Mouse (Mus musculus): ENCODE measurements around the gene Bpnt1. TPM values are rescaled to one million over a fixed set of nuclear protein-coding genes. Genes with fewer than 3 reads are reported as not detected.

Gene Bpnt1
- polyA plus RNA-seq, 1 experiment from 2014 or later, result 24.1 TPM

DNA sequence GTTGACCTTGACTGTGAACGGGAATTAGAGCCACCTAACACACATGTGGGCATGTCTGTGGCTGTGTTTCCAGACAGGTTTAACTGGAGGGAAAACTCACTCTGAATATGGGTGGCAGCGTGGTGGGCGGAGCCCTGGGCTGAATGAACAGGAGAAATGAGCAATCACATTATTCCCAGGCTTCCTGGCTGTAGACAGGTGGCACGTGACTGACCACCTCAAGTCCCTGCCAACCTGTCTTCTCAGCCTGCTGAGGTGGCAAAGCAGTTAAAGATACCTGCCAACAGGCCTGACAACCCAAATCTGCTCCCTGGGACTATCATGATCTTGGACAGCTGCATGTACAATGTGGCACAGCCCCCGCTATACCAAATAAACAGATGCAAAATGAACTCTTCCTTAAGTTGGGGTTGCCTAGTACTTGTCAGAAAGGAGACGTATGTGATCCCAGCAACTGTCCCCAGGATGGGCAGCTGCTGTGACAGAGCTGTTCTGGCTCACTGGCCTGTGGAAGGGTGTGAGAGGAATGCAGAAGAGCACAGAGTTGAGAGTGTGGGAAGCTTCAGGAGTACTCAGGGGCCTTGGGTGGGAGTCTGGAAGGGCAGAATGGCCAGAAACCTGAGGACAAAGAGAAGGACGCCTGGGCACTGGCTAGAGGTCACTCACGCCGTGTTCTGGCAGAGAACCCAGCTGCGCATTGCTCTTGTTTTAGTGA lies 39.1 kb upstream of the Bpnt1 start:
- Histone ChIP-seq H3K4me2 (ENCODE audit: low read length) (no peak overlapping the region), H3K27ac (replicated peaks in 1 of 2; ENCODE audit: control insufficient read depth in 1 of 2, insufficient read depth in 1 of 2, low read depth in 2 of 2, low read length in 2 of 2) (no peak overlapping the region), H3K4me1 (ENCODE audit: control insufficient read depth in 2 of 2, insufficient read depth in 2 of 2, low read length in 2 of 2) (peaks cover 0 to 4% of the 10 kb centered on the region in 2 experiments; a peak in 1 of 4 replicates), H3K36me3 (ENCODE audit: control insufficient read depth, insufficient read depth, low read length) (peaks cover 98% of the 10 kb centered on the region), H3K4me3 (ENCODE audit: control insufficient read depth in 1 of 2, insufficient read depth in 1 of 2, low read depth in 1 of 2, low read length in 2 of 2) (no peak overlapping the region), H3K9me3 (ENCODE audit: control insufficient read depth, low read length) (no peaks in the 10 kb centered on the region), H3K27me3 (ENCODE audit: control insufficient read depth, insufficient read depth, low read length) (no peaks in the 10 kb centered on the region), H3K9ac (ENCODE audit: low read length) (no peak overlapping the region)
- ATAC-seq (ENCODE audit: insufficient number of reproducible peaks, insufficient read depth, low FRiP score, low read depth), result no peak
- WGBS, result 92% methylated on average over 10 of the region's 10 CpGs

DNA sequence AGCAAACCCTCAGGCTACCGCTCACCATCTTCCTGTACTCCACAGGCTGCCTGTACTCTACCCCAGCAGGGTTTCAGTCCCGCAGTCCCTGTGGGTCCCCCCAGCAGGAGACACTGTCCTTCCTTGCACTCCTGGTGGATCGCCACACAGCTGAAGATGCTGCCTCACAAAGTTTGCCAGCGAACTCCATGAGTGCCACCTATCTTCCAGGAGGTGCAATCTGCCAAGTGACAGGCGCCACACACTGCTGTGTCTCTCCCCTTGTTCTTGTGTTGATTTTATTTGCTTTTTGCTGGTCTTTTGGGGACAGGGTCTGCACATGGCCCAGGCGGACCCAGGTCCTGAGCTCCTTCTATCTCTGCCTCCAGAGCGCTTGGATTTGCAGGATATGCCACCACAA lies 35.1 kb upstream of the Bpnt1 start:
- H3K4me1 ChIP-seq (ENCODE audit: control insufficient read depth in 2 of 2, insufficient read depth in 2 of 2, low read length in 2 of 2), result no peaks in the 10 kb centered on the region
- no peak for ATAC-seq (ENCODE audit: insufficient number of reproducible peaks, insufficient read depth, low FRiP score, low read depth)
- H3K4me2 ChIP-seq (ENCODE audit: low read length), result no peak overlapping the region
- 83% methylated on average over 7 of the region's 7 CpGs for WGBS
- H3K27ac ChIP-seq (replicated peaks in 1 of 2; ENCODE audit: control insufficient read depth in 1 of 2, insufficient read depth in 1 of 2, low read depth in 2 of 2, low read length in 2 of 2), result no peak overlapping the region
- H3K27me3 ChIP-seq (ENCODE audit: control insufficient read depth, insufficient read depth, low read length), result no peaks in the 10 kb centered on the region
- H3K4me3 ChIP-seq (ENCODE audit: control insufficient read depth in 1 of 2, insufficient read depth in 1 of 2, low read depth in 1 of 2, low read length in 2 of 2), result no peak overlapping the region
- peaks cover 77% of the 10 kb centered on the region for H3K36me3 ChIP-seq (ENCODE audit: control insufficient read depth, insufficient read depth, low read length)
- no peaks in the 10 kb centered on the region for H3K9me3 ChIP-seq (ENCODE audit: control insufficient read depth, low read length)
- no peak overlapping the region for H3K9ac ChIP-seq (ENCODE audit: low read length)

DNA sequence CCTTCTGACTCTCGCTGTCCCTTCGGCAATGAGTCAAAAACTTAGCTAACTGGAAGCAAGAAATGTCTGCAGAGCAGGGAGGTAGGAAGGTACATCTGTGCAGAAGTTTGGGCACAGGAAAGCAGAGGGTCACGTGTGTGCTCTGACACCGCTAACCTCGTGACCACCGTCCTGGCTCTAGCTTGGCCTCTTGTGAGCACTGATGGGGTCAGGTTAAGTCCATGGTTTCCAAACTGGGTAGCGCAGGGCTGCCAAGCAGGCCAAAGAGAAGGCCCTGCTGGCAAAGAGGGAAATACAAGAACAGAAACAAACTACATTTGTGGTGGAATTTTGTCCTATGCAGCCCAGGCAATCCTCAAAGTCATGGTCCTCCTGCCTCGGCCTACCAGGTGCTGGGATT lies 33.5 kb upstream of the Bpnt1 start:
- no peaks in the 10 kb centered on the region for H3K9me3 ChIP-seq (ENCODE audit: control insufficient read depth, low read length)
- H3K36me3 ChIP-seq (ENCODE audit: control insufficient read depth, insufficient read depth, low read length), result peaks cover 76% of the 10 kb centered on the region
- no peak for ATAC-seq (ENCODE audit: insufficient number of reproducible peaks, insufficient read depth, low FRiP score, low read depth)

DNA sequence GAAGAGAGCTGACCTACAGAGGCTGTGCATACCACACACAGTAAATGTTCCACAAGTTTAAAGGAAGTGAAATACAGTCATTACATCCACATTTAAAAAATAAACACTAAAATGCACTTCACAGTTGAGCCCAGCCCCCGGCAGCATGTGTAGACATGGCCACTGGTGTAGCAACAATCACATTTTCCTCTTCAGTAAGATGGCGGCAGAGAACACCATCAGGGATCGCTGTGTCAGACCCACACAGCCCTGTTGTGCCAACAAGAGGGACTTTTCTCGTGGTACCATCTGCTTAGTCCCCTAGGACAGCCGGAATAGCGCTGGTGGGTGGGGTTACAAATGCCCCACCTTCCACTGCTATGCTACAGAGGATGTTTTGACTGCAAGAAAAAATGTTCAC lies 29.1 kb upstream of the Bpnt1 start:
- Histone ChIP-seq H3K36me3 (ENCODE audit: control insufficient read depth, insufficient read depth, low read length) (peaks cover 45% of the 10 kb centered on the region), H3K27me3 (ENCODE audit: control insufficient read depth, insufficient read depth, low read length) (no peaks in the 10 kb centered on the region), H3K9me3 (ENCODE audit: control insufficient read depth, low read length) (no peaks in the 10 kb centered on the region; the same call in 1 of the 2 replicates), H3K4me2 (ENCODE audit: low read length) (no peak overlapping the region), H3K4me3 (ENCODE audit: control insufficient read depth in 1 of 2, insufficient read depth in 1 of 2, low read depth in 1 of 2, low read length in 2 of 2) (no peak overlapping the region), H3K4me1 (ENCODE audit: control insufficient read depth in 2 of 2, insufficient read depth in 2 of 2, low read length in 2 of 2) (no peaks in the 10 kb centered on the region), H3K9ac (ENCODE audit: low read length) (no peak overlapping the region), H3K27ac (replicated peaks in 1 of 2; ENCODE audit: control insufficient read depth in 1 of 2, insufficient read depth in 1 of 2, low read depth in 2 of 2, low read length in 2 of 2) (no peak overlapping the region)
- ATAC-seq (ENCODE audit: insufficient number of reproducible peaks, insufficient read depth, low FRiP score, low read depth), result no peak
- WGBS, result 95% methylated on average over 6 of the region's 6 CpGs

More for the DNA sequence above, 33.5 kb upstream of the Bpnt1 start:
- 93% methylated on average over 8 of the region's 8 CpGs for WGBS
- Histone ChIP-seq H3K27ac (replicated peaks in 1 of 2; ENCODE audit: control insufficient read depth in 1 of 2, insufficient read depth in 1 of 2, low read depth in 2 of 2, low read length in 2 of 2) (no peak overlapping the region), H3K9ac (ENCODE audit: low read length) (no peak overlapping the region), H3K27me3 (ENCODE audit: control insufficient read depth, insufficient read depth, low read length) (no peaks in the 10 kb centered on the region), H3K4me1 (ENCODE audit: control insufficient read depth in 2 of 2, insufficient read depth in 2 of 2, low read length in 2 of 2) (no peaks in the 10 kb centered on the region), H3K4me2 (ENCODE audit: low read length) (no peak overlapping the region), H3K4me3 (ENCODE audit: control insufficient read depth in 1 of 2, insufficient read depth in 1 of 2, low read depth in 1 of 2, low read length in 2 of 2) (no peak overlapping the region)

DNA sequence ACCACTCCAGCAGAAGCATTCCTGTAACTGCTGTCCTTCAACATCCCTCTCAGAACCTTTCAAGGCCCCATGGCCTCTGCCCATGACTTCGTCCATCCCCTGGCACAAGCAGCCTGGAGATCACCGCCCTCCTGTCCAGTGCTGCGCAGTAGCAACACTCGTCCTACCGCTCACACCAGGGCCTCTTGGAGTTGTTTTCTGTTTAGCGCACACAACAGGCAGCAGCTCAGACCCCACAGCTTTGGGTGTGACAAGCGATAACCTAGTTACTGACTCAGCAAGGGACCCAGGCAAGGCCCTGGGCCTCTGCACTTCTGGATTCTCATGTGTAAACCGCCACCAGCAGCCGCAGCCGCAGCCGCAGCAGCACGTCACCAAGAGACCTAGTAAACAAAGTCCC lies 25.1 kb upstream of the Bpnt1 start:
- H3K27me3 ChIP-seq (ENCODE audit: control insufficient read depth, insufficient read depth, low read length), result no peaks in the 10 kb centered on the region
- no peak for ATAC-seq (ENCODE audit: insufficient number of reproducible peaks, insufficient read depth, low FRiP score, low read depth)
- no peak overlapping the region for H3K4me3 ChIP-seq (ENCODE audit: control insufficient read depth in 1 of 2, insufficient read depth in 1 of 2, low read depth in 1 of 2, low read length in 2 of 2)
- H3K9me3 ChIP-seq (ENCODE audit: control insufficient read depth, low read length), result no peaks in the 10 kb centered on the region; the same call in 1 of the 2 replicates
- no peak overlapping the region for H3K4me2 ChIP-seq (ENCODE audit: low read length)
- peaks cover 4 to 10% of the 10 kb centered on the region in 2 experiments for H3K4me1 ChIP-seq (ENCODE audit: control insufficient read depth in 2 of 2, insufficient read depth in 2 of 2, low read length in 2 of 2)
- 97% methylated on average over 12 of the region's 12 CpGs for WGBS
- no peak overlapping the region for H3K27ac ChIP-seq (replicated peaks in 1 of 2; ENCODE audit: control insufficient read depth in 1 of 2, insufficient read depth in 1 of 2, low read depth in 2 of 2, low read length in 2 of 2)
- no peak overlapping the region for H3K9ac ChIP-seq (ENCODE audit: low read length)
- H3K36me3 ChIP-seq (ENCODE audit: control insufficient read depth, insufficient read depth, low read length), result peaks cover 34% of the 10 kb centered on the region

DNA sequence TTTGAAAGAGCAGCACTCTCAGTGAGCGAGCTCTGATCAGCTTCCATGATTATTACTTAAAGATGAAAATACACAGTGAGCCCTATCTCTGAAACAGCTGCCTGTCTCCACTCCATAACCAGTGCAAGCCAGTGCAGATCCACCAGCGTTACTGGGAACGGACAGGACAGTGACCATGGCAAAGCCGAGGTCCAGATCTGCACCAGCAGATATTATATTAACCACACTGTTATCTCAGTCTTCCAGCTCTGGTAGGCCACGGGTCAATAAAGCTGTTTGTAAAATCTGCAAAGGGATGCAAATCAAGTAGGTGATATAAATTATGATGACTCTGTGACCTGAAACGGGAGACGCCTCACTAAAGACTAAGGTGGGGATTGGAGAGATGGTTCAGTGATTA lies 24.3 kb upstream of the Bpnt1 start:
- Histone ChIP-seq H3K4me3 (ENCODE audit: control insufficient read depth in 1 of 2, insufficient read depth in 1 of 2, low read depth in 1 of 2, low read length in 2 of 2) (no peak overlapping the region), H3K9me3 (ENCODE audit: control insufficient read depth, low read length) (no peaks in the 10 kb centered on the region; the same call in 1 of the 2 replicates), H3K27me3 (ENCODE audit: control insufficient read depth, insufficient read depth, low read length) (no peaks in the 10 kb centered on the region), H3K4me2 (ENCODE audit: low read length) (no peak overlapping the region), H3K9ac (ENCODE audit: low read length) (no peak overlapping the region), H3K36me3 (ENCODE audit: control insufficient read depth, insufficient read depth, low read length) (peaks cover 26% of the 10 kb centered on the region), H3K4me1 (ENCODE audit: control insufficient read depth in 2 of 2, insufficient read depth in 2 of 2, low read length in 2 of 2) (peaks cover 4 to 16% of the 10 kb centered on the region in 2 experiments), H3K27ac (replicated peaks in 1 of 2; ENCODE audit: control insufficient read depth in 1 of 2, insufficient read depth in 1 of 2, low read depth in 2 of 2, low read length in 2 of 2) (no peak overlapping the region)
- ATAC-seq (ENCODE audit: insufficient number of reproducible peaks, insufficient read depth, low FRiP score, low read depth), result no peak
- 94% methylated on average over 7 of the region's 7 CpGs for WGBS

DNA sequence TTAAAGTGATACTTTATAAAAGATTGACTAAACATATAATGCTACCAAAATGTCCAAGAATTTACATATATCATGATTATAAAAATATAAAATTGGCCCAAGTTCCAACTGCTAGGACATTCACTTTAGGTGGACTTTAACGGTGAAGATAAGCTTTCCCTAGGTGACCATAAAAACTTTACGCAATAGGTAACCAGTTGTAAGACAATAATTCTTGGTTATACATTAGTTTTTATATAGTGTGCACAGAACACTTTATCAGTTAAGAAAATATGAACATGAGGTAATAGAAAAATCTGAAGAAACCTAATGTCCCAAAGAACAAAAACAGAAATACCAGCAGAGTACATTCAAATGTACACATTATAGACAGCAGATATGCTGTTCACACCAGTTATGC lies 23.6 kb upstream of the Bpnt1 start:
- H3K4me1 ChIP-seq (ENCODE audit: control insufficient read depth in 2 of 2, insufficient read depth in 2 of 2, low read length in 2 of 2), result peaks cover 4 to 16% of the 10 kb centered on the region in 2 experiments
- H3K4me2 ChIP-seq (ENCODE audit: low read length), result peak overlapping the region; percentile 34; the same call in 1 of the 2 replicates
- ATAC-seq (ENCODE audit: insufficient number of reproducible peaks, insufficient read depth, low FRiP score, low read depth), result no peak
- no peak overlapping the region for H3K9ac ChIP-seq (ENCODE audit: low read length)
- H3K9me3 ChIP-seq (ENCODE audit: control insufficient read depth, low read length), result no peaks in the 10 kb centered on the region; the same call in 1 of the 2 replicates
- H3K36me3 ChIP-seq (ENCODE audit: control insufficient read depth, insufficient read depth, low read length), result peaks cover 25% of the 10 kb centered on the region
- no peaks in the 10 kb centered on the region for H3K27me3 ChIP-seq (ENCODE audit: control insufficient read depth, insufficient read depth, low read length)
- peak overlapping the region in 1 of 2 experiments; percentile 67; a peak in 2 of 4 replicates for H3K27ac ChIP-seq (replicated peaks in 1 of 2; ENCODE audit: control insufficient read depth in 1 of 2, insufficient read depth in 1 of 2, low read depth in 2 of 2, low read length in 2 of 2)
- H3K4me3 ChIP-seq (ENCODE audit: control insufficient read depth in 1 of 2, insufficient read depth in 1 of 2, low read depth in 1 of 2, low read length in 2 of 2), result no peak overlapping the region
- 94% methylated on average over 2 of the region's 2 CpGs for WGBS

DNA sequence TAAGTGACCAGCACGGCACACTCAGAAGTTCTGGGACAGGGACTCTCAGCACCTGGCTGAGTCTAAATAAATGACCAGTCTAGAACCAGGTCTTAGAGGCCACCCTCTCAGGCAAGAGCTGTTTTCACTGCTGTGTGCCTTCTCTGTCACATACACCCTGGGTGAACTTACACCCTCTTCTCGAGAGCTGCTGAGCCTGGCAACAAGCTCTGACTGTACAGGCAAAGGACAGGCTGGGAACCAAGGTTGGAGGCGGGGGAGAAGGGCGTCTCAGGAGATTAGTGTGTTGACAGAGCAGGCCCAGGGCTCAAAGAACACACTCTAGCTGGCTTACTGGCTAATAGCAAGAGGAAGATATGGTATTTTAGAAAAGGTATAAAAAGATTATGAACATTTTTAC lies 23.0 kb upstream of the Bpnt1 start:
- no peak overlapping the region for H3K9ac ChIP-seq (ENCODE audit: low read length)
- H3K36me3 ChIP-seq (ENCODE audit: control insufficient read depth, insufficient read depth, low read length), result peaks cover 30% of the 10 kb centered on the region
- ATAC-seq (ENCODE audit: insufficient number of reproducible peaks, insufficient read depth, low FRiP score, low read depth), result peak; percentile 79
- WGBS, result 18% methylated on average over 4 of the region's 4 CpGs
- H3K27me3 ChIP-seq (ENCODE audit: control insufficient read depth, insufficient read depth, low read length), result no peaks in the 10 kb centered on the region
- H3K4me1 ChIP-seq (ENCODE audit: control insufficient read depth in 2 of 2, insufficient read depth in 2 of 2, low read length in 2 of 2), result peaks cover 4 to 16% of the 10 kb centered on the region in 2 experiments
- H3K27ac ChIP-seq (replicated peaks in 1 of 2; ENCODE audit: control insufficient read depth in 1 of 2, insufficient read depth in 1 of 2, low read depth in 2 of 2, low read length in 2 of 2), result peak overlapping the region; percentile 67 to 70
- H3K4me3 ChIP-seq (ENCODE audit: control insufficient read depth in 1 of 2, insufficient read depth in 1 of 2, low read depth in 1 of 2, low read length in 2 of 2), result no peak overlapping the region
- peak overlapping the region; percentile 34 for H3K4me2 ChIP-seq (ENCODE audit: low read length)
- H3K9me3 ChIP-seq (ENCODE audit: control insufficient read depth, low read length), result no peaks in the 10 kb centered on the region; the same call in 1 of the 2 replicates
